In the genomic region with DNA sequence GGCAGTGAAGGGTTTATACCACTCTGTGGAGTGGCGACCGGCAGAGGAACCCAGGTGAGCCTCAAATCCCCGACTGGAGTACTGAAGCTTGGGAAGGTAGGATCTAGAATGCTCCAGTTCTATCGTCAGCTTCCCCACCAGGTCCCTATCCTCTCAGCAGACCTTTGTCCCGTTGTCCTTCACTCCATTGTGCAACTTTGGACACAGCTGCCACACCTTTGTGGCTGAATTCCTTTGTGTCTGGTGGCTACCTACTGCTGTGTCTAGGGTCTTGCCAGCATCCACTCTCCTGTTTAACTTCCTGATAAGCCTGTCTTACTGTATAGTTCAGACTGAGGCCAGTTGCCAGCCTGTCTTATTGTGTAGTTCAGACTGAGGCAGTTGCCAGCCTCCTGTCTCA, we compare ENCODE assay signal across 8 mouse cellular contexts. TPM values are rescaled to one million over a fixed set of nuclear protein-coding genes. Genes with fewer than 3 reads are reported as not detected.
DNase-seq lines count a peak whose midpoint lies in the region; ATAC-seq lines count a peak whose summit lies in the region.
"Had no signal": no experiment of that assay in that cellular context is flagged by ENCODE, and none has a peak within 500 bp of the region (broad histone marks: within the 10 kb centered on the region; RNA-seq: fewer than 3 reads in every experiment).

No protein-coding gene starts in this region.

- H3K4me3 ChIP-seq in megakaryocyte, embryonic 14.5 days (replicated peaks) = peak overlapping the region; percentile 95
- peak overlapping the region; percentile 95 for H3K4me3 ChIP-seq in forebrain, embryonic 12.5 days (replicated peaks)
- peak overlapping the region; percentile 97 for H3K4me3 ChIP-seq in liver, embryonic 11.5 days (ENCODE audit: low read depth, low read length)

- H3K27me3 ChIP-seq in megakaryocyte, embryonic 14.5 days (replicated peaks) = no peaks in the 10 kb centered on the region
- no peaks in the 10 kb centered on the region for H3K27me3 ChIP-seq in forebrain, embryonic 12.5 days
- H3K27me3 ChIP-seq in liver, embryonic 11.5 days (replicated peaks; ENCODE audit: control insufficient read depth, insufficient read depth, low read length) = no peaks in the 10 kb centered on the region

- peaks cover 49% of the 10 kb centered on the region for H3K4me1 ChIP-seq in megakaryocyte, embryonic 14.5 days
- peaks cover 15% of the 10 kb centered on the region for H3K4me1 ChIP-seq in forebrain, embryonic 12.5 days
- peaks cover 13% of the 10 kb centered on the region for H3K4me1 ChIP-seq in liver, embryonic 11.5 days (replicated peaks; ENCODE audit: control insufficient read depth, insufficient read depth, low read length)

- H3K27ac ChIP-seq in forebrain, embryonic 12.5 days = no peak overlapping the region
- no peak overlapping the region for H3K27ac ChIP-seq in liver, embryonic 11.5 days (ENCODE audit: low read depth, low read length)

- no peak for ATAC-seq in megakaryocyte, adult 5-6 weeks (ENCODE audit: poor library complexity, severe bottlenecking)
- ATAC-seq in forebrain, embryonic 12.5 days (ENCODE audit: low FRiP score) = no peak
- ATAC-seq in liver, embryonic 11.5 days (replicated peaks; ENCODE audit: low FRiP score) = no peak
- no peak for ATAC-seq in monocyte, adult 5-6 weeks (replicated peaks; ENCODE audit: insufficient number of reproducible peaks, low FRiP score, low TSS enrichment, poor library complexity, severe bottlenecking)

- 43% methylated on average over 5 of the region's 5 CpGs for WGBS in forebrain, embryonic 12.5 days
- 37% methylated on average over 5 of the region's 5 CpGs for WGBS in liver, embryonic 11.5 days

- peak overlapping the region; percentile 77 for H3K4me2 ChIP-seq in forebrain, embryonic 12.5 days
- H3K4me2 ChIP-seq in liver, embryonic 11.5 days = peak overlapping the region; percentile 95

- H3K9ac ChIP-seq in forebrain, embryonic 12.5 days = peak overlapping the region; percentile 90
- peak overlapping the region; percentile 89 for H3K9ac ChIP-seq in liver, embryonic 11.5 days (ENCODE audit: low read depth, low read length)

- DNase-seq in liver, embryonic 11.5 days (ENCODE audit: low spot score) = no peak
- peak; percentile 74 for DNase-seq in yolk sac, embryonic 10.5 days (ENCODE audit: low spot score)
- DNase-seq in gastrocnemius, postnatal 4 days (ENCODE audit: low spot score in 2 of 2) = no peak
- DNase-seq: cerebellum, adult 8-10 months had no signal

- H3K9me3 ChIP-seq in megakaryocyte, embryonic 14.5 days = no peaks in the 10 kb centered on the region
- no peaks in the 10 kb centered on the region for H3K9me3 ChIP-seq in forebrain, embryonic 12.5 days
- H3K9me3 ChIP-seq in liver, embryonic 11.5 days (ENCODE audit: control insufficient read depth, low read length) = no peaks in the 10 kb centered on the region

- H3K36me3 ChIP-seq in megakaryocyte, embryonic 14.5 days (replicated peaks; ENCODE audit: low read length) = peaks cover 51% of the 10 kb centered on the region
- peaks cover 31% of the 10 kb centered on the region for H3K36me3 ChIP-seq in forebrain, embryonic 12.5 days (replicated peaks)
- peaks cover 18% of the 10 kb centered on the region for H3K36me3 ChIP-seq in liver, embryonic 11.5 days (ENCODE audit: control insufficient read depth, insufficient read depth, low read length)

RNA-seq across cellular contexts. Expression of gene Colgalt1, which starts 1.3 kb away (rescaled TPM):
- 14.0 and 14.8 TPM in 2 replicates for polyA plus RNA-seq in megakaryocyte, embryonic 14.5 days (2012; ENCODE audit: insufficient read depth, low replicate concordance)
- total RNA-seq in megakaryocyte, adult 5-6 weeks (2015) = 46.8 and 51.2 TPM in 2 replicates
- total RNA-seq in megakaryocyte, adult 5-6 weeks (2017) = 54.8 and 56.8 TPM in 2 replicates
- 42.7 TPM in 2 replicates for polyA plus RNA-seq in forebrain, embryonic 12.5 days (2016; fragmentation: Nextera tagmentation; extraction: Ambion mirVana)
- polyA plus RNA-seq in liver, embryonic 11.5 days (2014; fragmentation: Nextera tagmentation; extraction: Ambion mirVana) = 45.2 and 45.4 TPM in 2 replicates
- 10 to 100 TPM; 63.9 to 77.4 TPM for total RNA-seq in gastrocnemius, postnatal 4 days (2021)
- 39.9 to 78.4 TPM (median 65.4 TPM) in 3 replicates for total RNA-seq in monocyte, adult 5-6 weeks (2017)

RNA-seq across cellular contexts. Expression of gene Fam129c, which starts 14.7 kb away (rescaled TPM):
- 2.5 and 27.1 TPM in 2 replicates for polyA plus RNA-seq in megakaryocyte, embryonic 14.5 days (2012; ENCODE audit: insufficient read depth, low replicate concordance)
- total RNA-seq in megakaryocyte, adult 5-6 weeks (2015) = 4.6 and 4.8 TPM in 2 replicates
- 3.6 and 8.6 TPM in 2 replicates for total RNA-seq in megakaryocyte, adult 5-6 weeks (2017)
- polyA plus RNA-seq in forebrain, embryonic 12.5 days (2016; fragmentation: Nextera tagmentation; extraction: Ambion mirVana) = 4.3 and 5.6 TPM in 2 replicates
- 0.88 and 3.8 TPM in 2 replicates for polyA plus RNA-seq in liver, embryonic 11.5 days (2014; fragmentation: Nextera tagmentation; extraction: Ambion mirVana)
- 1 to 10 TPM; 1.8 to 2.6 TPM for total RNA-seq in gastrocnemius, postnatal 4 days (2021)
- total RNA-seq in monocyte, adult 5-6 weeks (2017) = 6.3 to 12.8 TPM (median 6.9 TPM) in 3 replicates

RNA-seq across cellular contexts. Expression of gene Pgls, which starts 20.2 kb away (rescaled TPM):
- 330 and 634 TPM in 2 replicates for polyA plus RNA-seq in megakaryocyte, embryonic 14.5 days (2012; ENCODE audit: insufficient read depth, low replicate concordance)
- 65.1 and 73.6 TPM in 2 replicates for total RNA-seq in megakaryocyte, adult 5-6 weeks (2015)
- 50.5 and 78.3 TPM in 2 replicates for total RNA-seq in megakaryocyte, adult 5-6 weeks (2017)
- polyA plus RNA-seq in forebrain, embryonic 12.5 days (2016; fragmentation: Nextera tagmentation; extraction: Ambion mirVana) = 199 and 208 TPM in 2 replicates
- 200 TPM in 2 replicates for polyA plus RNA-seq in liver, embryonic 11.5 days (2014; fragmentation: Nextera tagmentation; extraction: Ambion mirVana)
- total RNA-seq in gastrocnemius, postnatal 4 days (2021) = 10 to 100 TPM; 71.4 to 72.1 TPM
- 31.2 to 49.8 TPM (median 36.8 TPM) in 3 replicates for total RNA-seq in monocyte, adult 5-6 weeks (2017)

RNA-seq across cellular contexts. Expression of gene Slc27a1, which starts 43.5 kb away (rescaled TPM):
- 1.8 and 16.4 TPM in 2 replicates for polyA plus RNA-seq in megakaryocyte, embryonic 14.5 days (2012; ENCODE audit: insufficient read depth, low replicate concordance)
- total RNA-seq in megakaryocyte, adult 5-6 weeks (2015) = 1.5 and 2.0 TPM in 2 replicates
- total RNA-seq in megakaryocyte, adult 5-6 weeks (2017) = 2.8 and 3.9 TPM in 2 replicates
- polyA plus RNA-seq in forebrain, embryonic 12.5 days (2016; fragmentation: Nextera tagmentation; extraction: Ambion mirVana) = 44.6 and 45.2 TPM in 2 replicates
- 6.2 and 7.0 TPM in 2 replicates for polyA plus RNA-seq in liver, embryonic 11.5 days (2014; fragmentation: Nextera tagmentation; extraction: Ambion mirVana)
- 10 to 100 TPM; 51.7 to 52.8 TPM for total RNA-seq in gastrocnemius, postnatal 4 days (2021)
- total RNA-seq in monocyte, adult 5-6 weeks (2017) = 0.53 to 1.2 TPM (median 0.76 TPM) in 3 replicates

RNA-seq across cellular contexts. Expression of gene Nxnl1, which starts 45.7 kb away (rescaled TPM):
- not detected in 2 replicates for polyA plus RNA-seq in megakaryocyte, embryonic 14.5 days (2012; ENCODE audit: insufficient read depth, low replicate concordance)
- total RNA-seq in megakaryocyte, adult 5-6 weeks (2015) = not detected in 2 replicates
- 0.11 TPM in 1 of 2 replicates, not detected in the other for total RNA-seq in megakaryocyte, adult 5-6 weeks (2017)
- not detected in 2 replicates for polyA plus RNA-seq in forebrain, embryonic 12.5 days (2016; fragmentation: Nextera tagmentation; extraction: Ambion mirVana)
- 0.23 and 0.30 TPM in 2 replicates for polyA plus RNA-seq in liver, embryonic 11.5 days (2014; fragmentation: Nextera tagmentation; extraction: Ambion mirVana)
- total RNA-seq in gastrocnemius, postnatal 4 days (2021) = under 1 TPM; 0.26 to 0.29 TPM
- not detected in 3 replicates for total RNA-seq in monocyte, adult 5-6 weeks (2017)
